Mouse (Mus musculus) cerebellum, adult 11-12 months (tissue): ENCODE measurements at regions not wholly inside any gene's neighbourhood (a gene's known extent, or its start where the extent isn't known, plus 50 kb on each side); places are given as distances from the start of the nearest gene placed in this dataset.

Experiments
- DNase-seq: peaks from one replicate; pipeline ENCODE4 v3.0.0; 2022

- no peak for DNase-seq
These were observed 110.2 kb downstream of the Rybp start for GRCm38 (mm10) chr6:100176914-100177560.

DNA sequence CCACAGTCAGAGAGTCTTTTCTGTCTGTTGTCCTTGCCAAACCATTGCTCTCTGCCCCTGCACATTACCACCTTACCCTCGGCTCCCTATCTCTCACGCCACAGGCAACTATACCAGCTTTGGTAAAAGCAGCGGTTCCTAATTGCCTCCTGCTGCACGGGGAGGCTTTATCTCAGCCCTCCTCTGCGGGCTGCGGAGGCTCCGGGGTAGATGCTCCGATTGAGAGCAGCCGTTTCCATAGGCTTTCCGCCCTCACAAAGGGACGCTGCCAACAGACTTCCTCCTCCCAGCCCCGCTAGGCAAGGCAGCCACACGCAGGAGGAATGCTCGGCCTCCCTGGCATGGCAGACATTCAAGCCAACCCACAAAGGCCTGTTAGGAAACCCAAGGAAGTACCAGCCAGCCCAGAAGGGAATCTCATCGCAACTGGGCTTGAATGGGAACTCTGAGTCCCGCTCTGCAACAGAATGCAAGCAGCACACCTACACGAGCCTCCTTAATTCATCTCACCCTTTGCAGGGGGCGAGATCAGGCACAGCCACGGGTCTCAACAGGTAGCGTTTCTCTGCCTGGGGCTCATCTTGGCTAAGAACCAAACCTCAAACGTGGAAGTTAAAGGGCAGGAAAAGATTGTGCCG is 116.5 kb downstream of the Rybp start:
- peak; percentile 32 for DNase-seq

- DNase-seq, result no peak
These were observed 120.0 kb downstream of the Rybp start for GRCm38 (mm10) chr6:100167321-100167720.

DNA sequence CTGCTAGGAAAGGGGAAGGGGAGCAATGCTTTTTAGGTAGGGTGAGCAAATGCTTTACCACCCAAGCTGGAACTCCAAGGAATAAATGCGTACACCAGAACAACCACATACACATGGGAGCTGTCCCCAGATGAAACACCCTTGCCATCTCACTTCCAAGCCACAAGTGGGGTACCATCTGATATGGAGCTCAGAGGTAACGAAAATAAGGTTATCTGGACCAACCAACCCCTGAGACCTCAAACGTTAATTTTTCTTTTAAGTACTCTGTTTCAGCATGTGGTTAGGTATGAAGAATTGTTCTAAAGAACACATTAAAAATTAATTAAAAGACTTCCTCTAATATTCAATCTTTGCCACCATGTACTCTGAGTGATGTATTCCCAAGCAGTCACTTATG is 121.5 kb downstream of the Rybp start:
- DNase-seq, result no peak

GRCm38 (mm10) chr6:100164162-100164561 is 123.1 kb downstream of the Rybp start:
- DNase-seq, result no peak

DNA sequence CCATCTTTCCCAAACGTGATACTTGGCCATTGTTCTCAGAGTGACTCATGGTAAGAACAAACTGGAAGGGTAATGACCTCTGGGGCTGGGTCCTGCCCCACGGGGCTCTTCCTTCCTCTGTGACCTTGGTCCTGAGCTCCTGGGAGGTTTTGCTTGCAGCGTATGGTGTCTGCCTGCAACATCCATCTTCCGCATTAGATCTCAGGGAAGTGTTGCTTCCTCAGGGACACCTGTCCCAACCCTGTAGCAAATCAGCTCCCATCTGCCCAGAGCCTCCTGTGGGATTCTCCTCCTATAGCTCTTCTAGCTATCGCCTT is 123.5 kb downstream of the Rybp start:
- DNase-seq, result no peak

GRCm38 (mm10) chr6:100162961-100163813 is 124.1 kb downstream of the Rybp start:
- DNase-seq, result peak; percentile 96

DNA sequence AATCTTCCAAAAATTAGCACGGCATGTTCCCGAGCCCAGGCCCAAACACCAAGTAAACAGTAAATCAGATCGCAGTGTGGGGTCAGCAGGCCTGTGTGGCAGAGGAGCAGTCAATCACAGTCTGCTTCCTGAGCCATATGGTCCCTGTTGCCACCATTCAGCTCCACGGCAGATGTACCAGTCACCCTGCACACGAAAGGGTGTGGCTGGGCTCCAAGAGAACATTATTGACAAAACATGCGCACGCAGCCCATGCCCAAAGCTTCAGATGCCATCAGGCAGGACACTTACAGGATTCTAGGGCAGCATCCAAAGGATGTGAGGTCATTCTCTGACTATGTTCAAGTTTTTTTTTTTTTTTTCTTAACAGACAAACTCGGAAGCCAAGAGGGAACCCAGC is 126.6 kb downstream of the Rybp start:
- DNase-seq, result no peak

DNA sequence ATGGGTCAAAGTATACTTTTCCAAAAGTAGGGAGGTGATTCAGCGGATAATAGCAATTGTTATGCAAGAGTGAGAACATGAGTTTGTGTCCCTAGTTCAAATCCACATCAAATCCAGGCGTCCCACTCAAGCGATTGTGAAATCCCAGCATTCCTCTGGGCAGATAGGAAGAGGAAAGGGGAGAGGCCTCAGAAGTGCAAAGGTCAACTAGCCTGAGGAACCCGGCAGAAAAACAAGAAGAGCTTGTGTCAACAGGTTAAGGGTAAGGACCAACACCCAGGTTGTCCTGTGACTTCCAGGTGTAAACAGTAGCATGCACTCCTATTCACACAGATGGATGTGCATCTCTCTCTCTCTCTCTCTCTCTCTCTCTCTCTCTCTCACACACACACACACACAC is 127.5 kb downstream of the Rybp start:
- no peak for DNase-seq

DNA sequence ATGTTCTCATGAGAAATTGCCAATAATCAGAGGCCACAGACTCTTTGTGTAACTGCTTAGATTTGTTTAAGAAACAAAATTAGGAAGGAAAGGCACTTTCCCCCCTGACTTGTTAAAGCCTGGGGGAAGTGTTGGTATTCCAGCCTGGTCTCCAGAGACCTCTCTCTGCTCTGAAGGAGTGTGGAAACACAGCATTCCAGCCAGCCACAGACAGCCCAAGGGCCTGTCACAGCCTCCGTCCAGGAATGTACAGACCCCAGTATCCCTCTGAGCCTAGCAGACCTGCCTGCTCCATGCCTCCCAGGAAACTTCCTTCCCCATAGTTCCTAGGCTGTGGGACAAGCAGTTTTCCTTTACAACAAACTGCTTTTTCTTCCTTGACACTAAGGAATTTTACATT is 128.0 kb downstream of the Rybp start:
- DNase-seq, result no peak

- no peak for DNase-seq
These were observed 130.0 kb downstream of the Rybp start for GRCm38 (mm10) chr6:100157288-100157687.

DNA sequence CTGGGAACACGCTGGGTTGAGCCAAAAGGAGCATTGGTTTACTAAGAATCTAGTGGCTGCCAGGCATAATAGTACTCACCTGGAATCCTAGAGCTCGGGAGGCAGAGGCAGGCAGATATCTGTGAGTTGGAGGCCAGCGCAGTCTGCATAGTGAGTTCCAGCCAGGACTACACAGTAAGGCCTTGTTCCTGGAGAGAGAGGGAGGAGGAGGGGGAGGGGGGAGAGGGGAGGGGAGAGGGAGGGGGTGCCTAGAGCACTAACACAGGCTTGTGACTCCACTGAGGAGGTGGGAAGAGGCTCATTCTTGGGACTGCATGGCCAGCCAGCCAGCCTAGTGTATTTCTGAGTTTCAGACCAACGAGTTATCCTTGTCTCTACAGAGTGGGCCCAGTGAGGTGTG is 131.1 kb downstream of the Rybp start:
- DNase-seq, result no peak

DNA sequence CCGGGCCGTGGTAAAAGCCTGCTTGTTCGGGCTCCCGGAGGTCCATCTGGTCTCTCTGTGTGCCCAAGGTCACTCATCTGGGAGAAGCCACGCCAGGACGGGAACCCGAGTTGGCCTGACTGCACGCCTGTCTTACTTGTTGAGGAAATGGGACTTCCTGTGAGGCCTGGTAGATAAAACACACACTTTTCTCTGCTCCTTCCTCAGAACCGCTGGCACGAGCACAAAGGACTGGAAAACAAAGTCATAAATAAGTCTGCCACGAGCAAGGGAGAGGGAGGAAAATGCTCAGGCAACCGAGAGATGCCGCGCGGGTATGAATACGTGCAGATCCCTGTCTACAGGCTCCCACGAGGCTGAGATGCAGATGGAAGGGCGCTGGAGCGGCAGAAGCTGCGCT is 131.6 kb downstream of the Rybp start:
- DNase-seq, result no peak

GRCm38 (mm10) chr6:100151447-100151846 is 135.8 kb downstream of the Rybp start:
- DNase-seq, result no peak

DNA sequence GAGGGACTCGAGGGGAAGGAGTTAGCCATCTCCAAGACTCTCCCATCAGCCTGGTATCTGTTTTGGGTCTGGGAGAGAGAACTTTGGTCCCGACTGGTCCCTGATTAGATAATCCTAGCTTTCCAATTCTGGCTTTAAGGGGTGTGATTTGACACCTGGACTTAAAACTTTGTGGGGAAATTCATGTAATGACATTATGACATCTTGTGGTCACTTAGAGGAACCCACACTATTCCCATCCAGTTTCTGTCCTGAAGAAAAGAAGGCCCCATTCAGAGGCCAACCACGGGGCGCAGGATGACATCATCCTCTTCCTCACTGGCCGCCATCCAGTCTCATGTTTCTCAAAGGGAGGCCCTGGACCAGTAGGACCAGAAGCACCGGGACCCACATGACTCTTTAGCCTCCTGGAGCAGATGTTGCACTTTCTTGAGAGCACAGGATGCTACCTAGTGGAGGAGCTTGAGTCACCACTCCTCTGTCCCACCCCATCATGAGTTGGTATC is 136.5 kb downstream of the Rybp start:
- no peak for DNase-seq

GRCm38 (mm10) chr6:100149458-100149852 is 137.8 kb downstream of the Rybp start:
- peak; percentile 81 for DNase-seq

- DNase-seq, result no peak
These were observed 138.4 kb downstream of the Rybp start for GRCm38 (mm10) chr6:100148751-100149457.

- no peak for DNase-seq
These were observed 140.8 kb downstream of the Rybp start for GRCm38 (mm10) chr6:100146360-100146935.

GRCm38 (mm10) chr6:100145869-100146268 is 141.4 kb downstream of the Rybp start:
- no peak for DNase-seq

DNA sequence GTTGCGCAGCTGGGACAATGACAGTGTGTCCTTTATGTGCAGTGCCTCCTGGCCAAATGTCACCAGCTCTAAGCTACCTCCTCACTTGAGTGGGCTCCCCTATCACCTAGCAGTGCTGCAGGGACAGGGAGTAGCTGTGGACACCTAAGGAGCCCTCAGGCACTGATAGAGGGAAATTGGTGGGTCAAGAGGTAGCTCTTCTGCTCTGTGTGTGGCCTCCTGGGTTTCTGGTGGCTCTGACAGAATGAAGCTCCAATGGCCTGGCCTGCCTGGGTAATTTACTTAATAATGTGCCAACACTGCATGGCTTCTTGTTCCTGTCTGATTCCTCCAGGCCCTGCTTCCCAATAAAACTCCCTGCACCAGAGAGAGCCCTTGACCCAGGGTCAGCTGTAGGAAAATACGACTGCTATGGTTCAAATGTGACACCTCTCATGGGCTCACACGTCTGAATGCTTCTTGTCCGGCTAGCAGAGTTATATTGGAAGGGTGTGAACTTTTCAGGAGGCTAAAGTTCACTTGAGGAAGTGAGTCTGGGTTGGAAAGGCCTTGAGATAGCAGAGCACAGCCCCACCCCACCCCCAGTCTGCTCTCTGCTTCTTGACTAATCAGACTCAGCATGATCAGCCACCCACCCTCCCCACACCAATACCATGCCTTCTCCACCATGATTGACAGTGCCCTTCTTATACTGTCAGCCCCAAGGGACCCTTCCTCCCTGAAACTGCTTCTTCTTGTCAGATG is 142.6 kb downstream of the Rybp start:
- DNase-seq, result peak; percentile 28

DNA sequence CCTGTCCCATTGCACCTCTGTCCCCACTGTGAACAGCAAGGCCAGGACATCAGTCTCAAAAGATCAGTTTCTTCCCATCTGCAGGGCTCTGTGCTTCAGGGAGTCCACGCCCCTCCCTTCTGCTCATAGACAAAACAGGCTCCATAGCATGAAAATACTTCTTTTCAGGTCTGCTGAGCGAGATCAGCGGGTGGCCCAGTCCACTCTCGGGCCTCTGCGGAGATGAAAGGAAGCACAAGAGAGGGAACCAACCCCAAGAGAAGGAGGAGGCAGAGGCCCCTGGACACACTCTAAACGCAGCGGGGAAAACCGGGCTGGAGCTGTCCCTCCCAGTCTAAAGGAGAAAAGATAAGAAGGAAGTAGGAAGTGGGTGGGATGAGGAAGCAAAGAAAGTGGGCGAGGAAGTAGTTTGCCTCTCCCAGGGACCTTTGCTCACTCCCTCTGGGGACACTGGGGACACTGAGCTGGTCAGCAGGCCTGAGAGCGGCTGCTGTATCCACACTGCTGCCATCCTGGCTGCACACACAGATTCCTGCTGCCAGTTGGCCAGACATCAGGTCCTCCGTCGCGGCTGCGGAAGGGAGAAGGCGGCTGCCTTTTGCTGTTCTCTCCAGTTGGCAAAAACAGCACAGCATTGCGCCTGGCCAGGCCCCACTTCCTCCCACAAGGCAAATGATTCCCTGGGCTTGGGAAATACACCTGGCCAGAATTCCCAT is 143.5 kb downstream of the Rybp start:
- peak; percentile 83 for DNase-seq

DNA sequence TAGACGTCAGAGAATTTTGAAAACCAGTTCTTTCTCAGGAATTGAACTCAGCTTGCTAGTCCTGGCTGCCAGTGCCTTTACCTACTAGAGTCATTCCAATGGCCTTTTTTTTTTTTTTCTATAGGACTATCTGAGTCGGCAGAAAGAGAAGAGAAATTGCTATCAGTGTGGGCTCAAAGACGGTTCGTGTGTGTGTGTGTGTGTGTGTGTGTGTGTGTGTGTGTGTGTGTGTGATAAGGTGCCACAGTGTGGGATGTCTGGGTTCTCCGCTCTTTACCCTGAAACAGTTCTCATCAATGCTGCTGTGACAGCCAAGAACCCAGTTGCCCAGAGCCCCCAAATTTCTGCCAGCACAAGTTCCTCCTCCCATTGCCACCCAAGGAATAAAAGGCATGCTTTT is 146.1 kb downstream of the Rybp start:
- DNase-seq, result no peak
